8 mouse cellular contexts compared by ENCODE assay signal in genomic region chr12:82170461-82171279, GRCm38 (mm10). TPM values are rescaled to one million over a fixed set of nuclear protein-coding genes. Genes with fewer than 3 reads are reported as not detected.
DNase-seq lines count a peak whose midpoint lies in the region; ATAC-seq and TF ChIP-seq lines count a peak whose summit lies in the region.

No protein-coding gene starts in this region.

- no peaks in the 10 kb centered on the region for H3K9me3 ChIP-seq in heart, embryonic 16.5 days (replicated peaks; ENCODE audit: control insufficient read depth, low read length)
- no peaks in the 10 kb centered on the region for H3K9me3 ChIP-seq in limb, embryonic 14.5 days (ENCODE audit: control insufficient read depth, low read length)
- no peaks in the 10 kb centered on the region for H3K9me3 ChIP-seq in neural tube, embryonic 13.5 days

- DNase-seq in CD4-positive, CD25-positive, alpha-beta regulatory T cell, adult 2 months (ENCODE audit: low read depth, low spot score), result peak; percentile 62
- peak; percentile 42 for DNase-seq in thymus, postnatal 0 days (ENCODE audit: low spot score)
- no peak for DNase-seq in thymus, postnatal 25 days
- peak; percentile 53 for DNase-seq in limb, embryonic 14.5 days (ENCODE audit: low spot score)
- DNase-seq in right cerebral cortex, postnatal 25 days, result no peak

- H3K9ac ChIP-seq in heart, embryonic 16.5 days (ENCODE audit: low read length), result peak overlapping the region; percentile 96
- peak overlapping the region; percentile 90 for H3K9ac ChIP-seq in limb, embryonic 14.5 days (ENCODE audit: low read depth, low read length, severe bottlenecking)
- peak overlapping the region; percentile 93 for H3K9ac ChIP-seq in neural tube, embryonic 13.5 days

- H3K4me2 ChIP-seq in heart, embryonic 16.5 days (ENCODE audit: low read depth, low read length), result peak overlapping the region; percentile 98
- peak overlapping the region; percentile 89 for H3K4me2 ChIP-seq in limb, embryonic 14.5 days (replicated peaks; ENCODE audit: low read depth, low read length, severe bottlenecking)
- H3K4me2 ChIP-seq in neural tube, embryonic 13.5 days, result peak overlapping the region; percentile 94

- no peak for ATAC-seq in CD4-positive, CD25-positive, alpha-beta regulatory T cell, adult 4 months
- ATAC-seq in heart, embryonic 16.5 days (replicated peaks; ENCODE audit: extremely low read depth, insufficient read depth, low FRiP score), result no peak
- ATAC-seq in limb, embryonic 14.5 days (ENCODE audit: low FRiP score, low read depth), result no peak
- no peak for ATAC-seq in neural tube, embryonic 13.5 days (ENCODE audit: low read depth)

- TF ChIP-seq POLR2A in limb, embryonic 14.5 days (IDR thresholded peaks at IDR 0.05; ENCODE audit: borderline replicate concordance, extremely low read depth, insufficient read depth, insufficient read length), result 0 out of 2 replicates have a peak, but pooled peaks have one; percentile 2

- H3K27ac ChIP-seq in heart, embryonic 16.5 days (ENCODE audit: low read length), result peak overlapping the region; percentile 94
- peak overlapping the region; percentile 92 for H3K27ac ChIP-seq in limb, embryonic 14.5 days (replicated peaks; ENCODE audit: low read depth, low read length)
- peak overlapping the region; percentile 94 for H3K27ac ChIP-seq in neural tube, embryonic 13.5 days (replicated peaks)

- 2% methylated on average over 29 of the region's 29 CpGs for WGBS in heart, embryonic 16.5 days
- under 1% methylated on average over 29 of the region's 29 CpGs for WGBS in limb, embryonic 14.5 days
- WGBS in neural tube, embryonic 13.5 days, result 1% methylated on average over 29 of the region's 29 CpGs

- no peaks in the 10 kb centered on the region for H3K27me3 ChIP-seq in heart, embryonic 16.5 days (ENCODE audit: control insufficient read depth, insufficient read depth, low read length)
- H3K27me3 ChIP-seq in limb, embryonic 14.5 days (ENCODE audit: control insufficient read depth, insufficient read depth, low read length), result no peaks in the 10 kb centered on the region
- no peaks in the 10 kb centered on the region for H3K27me3 ChIP-seq in neural tube, embryonic 13.5 days

- peak overlapping the region; percentile 93 for H3K4me3 ChIP-seq in heart, embryonic 16.5 days (ENCODE audit: low read length)
- H3K4me3 ChIP-seq in limb, embryonic 14.5 days (replicated peaks; ENCODE audit: low read length), result peak overlapping the region; percentile 84
- peak overlapping the region; percentile 86 for H3K4me3 ChIP-seq in neural tube, embryonic 13.5 days

- H3K36me3 ChIP-seq in heart, embryonic 16.5 days (ENCODE audit: control insufficient read depth, insufficient read depth), result no peaks in the 10 kb centered on the region
- H3K36me3 ChIP-seq in limb, embryonic 14.5 days (ENCODE audit: control insufficient read depth, insufficient read depth, low read length), result no peaks in the 10 kb centered on the region
- H3K36me3 ChIP-seq in neural tube, embryonic 13.5 days, result no peaks in the 10 kb centered on the region

- peaks cover 27% of the 10 kb centered on the region for H3K4me1 ChIP-seq in heart, embryonic 16.5 days (ENCODE audit: control insufficient read depth, insufficient read depth, low read length)
- peaks cover 17% of the 10 kb centered on the region; the same call in 1 of the 2 replicates for H3K4me1 ChIP-seq in limb, embryonic 14.5 days (ENCODE audit: control insufficient read depth, insufficient read depth, low read length)
- H3K4me1 ChIP-seq in neural tube, embryonic 13.5 days (replicated peaks), result peaks cover 55% of the 10 kb centered on the region

RNA-seq across cellular contexts. Expression of gene Sipa1l1, which starts 1.6 kb away (rescaled TPM):
- polyA plus RNA-seq in CD4-positive, CD25-positive, alpha-beta regulatory T cell, adult 4 months (2017; shearing (Covaris generic)), result 10 to 100 TPM; 28.7 to 36.1 TPM
- 17.1 and 18.6 TPM in 2 replicates for polyA plus RNA-seq in thymus, postnatal 0 days (2015; fragmentation: Nextera tagmentation; extraction: Ambion mirVana)
- 19.8 and 21.2 TPM in 2 replicates for polyA plus RNA-seq in heart, embryonic 16.5 days (2015; fragmentation: Nextera tagmentation; extraction: Ambion mirVana)
- polyA plus RNA-seq in limb, embryonic 14.5 days (2012; rRNA removed), result 31.0 and 34.4 TPM in 2 replicates
- 29.5 and 39.4 TPM in 2 replicates for polyA plus RNA-seq in limb, embryonic 14.5 days (2014; fragmentation: Nextera tagmentation; extraction: Ambion mirVana)
- 11.6 and 12.7 TPM in 2 replicates for polyA plus RNA-seq in neural tube, embryonic 13.5 days (2015; fragmentation: Nextera tagmentation; extraction: Ambion mirVana)

Comparison
In these comparisons a context has a peak if more than half of its experiments do, and no peak if none do; other contexts are left out.
1. DNase-seq: peak in CD4-positive, CD25-positive, alpha-beta regulatory T cell, adult 2 months (single experiment), thymus, postnatal 0 days (single experiment) and limb, embryonic 14.5 days (single experiment); none in thymus, postnatal 25 days (single experiment) and right cerebral cortex, postnatal 25 days (single experiment).
2. Peak in every context shown above with its lines, with median percentiles within 50 percentile points of each other: H3K27ac ChIP-seq, H3K4me2 ChIP-seq, H3K4me3 ChIP-seq and H3K9ac ChIP-seq.